In the genomic region with DNA sequence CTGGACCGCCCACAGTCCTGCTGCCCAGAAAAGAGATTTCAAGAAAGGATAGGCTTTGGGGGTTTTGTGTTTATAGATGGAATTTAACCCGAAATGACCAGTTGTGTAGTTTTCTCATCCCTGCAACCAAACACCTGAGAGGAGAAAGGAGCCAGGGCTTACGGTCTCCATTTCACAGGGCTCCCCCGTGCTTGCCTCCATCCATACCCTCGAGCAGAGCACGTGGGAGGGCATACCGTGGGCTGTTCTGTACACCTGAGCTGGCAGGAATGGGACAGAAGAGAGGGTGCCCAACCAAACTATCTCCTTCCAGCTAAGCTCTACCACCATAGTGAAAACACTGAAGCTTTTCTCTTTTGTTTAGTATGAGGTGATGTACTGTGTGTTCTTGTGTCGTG, we compare ENCODE assay signal across 11 mouse cellular contexts.
"Had no signal": no experiment of that assay in that cellular context is flagged by ENCODE, and none has a peak within 500 bp of the region (broad histone marks: within the 10 kb centered on the region; RNA-seq: fewer than 3 reads in every experiment).

No protein-coding gene starts in this region.

- H3K4me3 ChIP-seq: kidney, embryonic 15.5 days; left cerebral cortex, adult 2 months; limb, embryonic 10.5 days; lung, embryonic 15.5 days; neural tube, embryonic 13.5 days had no signal

- ATAC-seq: midbrain, embryonic 16.5 days had no signal

- H3K9ac ChIP-seq: kidney, embryonic 15.5 days; lung, embryonic 15.5 days; neural tube, embryonic 13.5 days had no signal

- H3K27me3 ChIP-seq: kidney, embryonic 15.5 days; lung, embryonic 15.5 days; neural tube, embryonic 13.5 days had no signal

- DNase-seq: kidney, postnatal 4 days; right cerebral cortex, postnatal 14 days; thymus, adult 18-20 months; thymus, postnatal 14 days had no signal

- H3K27ac ChIP-seq: limb, embryonic 10.5 days; lung, embryonic 15.5 days; neural tube, embryonic 13.5 days had no signal

- H3K4me2 ChIP-seq: kidney, embryonic 15.5 days; lung, embryonic 15.5 days; midbrain, embryonic 11.5 days; neural tube, embryonic 13.5 days had no signal

- H3K9me3 ChIP-seq: kidney, embryonic 15.5 days; limb, embryonic 10.5 days; lung, embryonic 15.5 days; neural tube, embryonic 13.5 days had no signal
